Mouse (Mus musculus) ZHBTc4 (cell line): ENCODE data around the gene Ccdc88b.
A peak's percentile ranks its signal among the peaks of the same experiment; 100 is the strongest.

Experiments used
- DNase-seq: peaks from one replicate; pipeline ENCODE4 v3.0.0-alpha.2; 2011; ENCODE audit warnings: low read depth, low spot score

Gene Ccdc88b

DNA sequence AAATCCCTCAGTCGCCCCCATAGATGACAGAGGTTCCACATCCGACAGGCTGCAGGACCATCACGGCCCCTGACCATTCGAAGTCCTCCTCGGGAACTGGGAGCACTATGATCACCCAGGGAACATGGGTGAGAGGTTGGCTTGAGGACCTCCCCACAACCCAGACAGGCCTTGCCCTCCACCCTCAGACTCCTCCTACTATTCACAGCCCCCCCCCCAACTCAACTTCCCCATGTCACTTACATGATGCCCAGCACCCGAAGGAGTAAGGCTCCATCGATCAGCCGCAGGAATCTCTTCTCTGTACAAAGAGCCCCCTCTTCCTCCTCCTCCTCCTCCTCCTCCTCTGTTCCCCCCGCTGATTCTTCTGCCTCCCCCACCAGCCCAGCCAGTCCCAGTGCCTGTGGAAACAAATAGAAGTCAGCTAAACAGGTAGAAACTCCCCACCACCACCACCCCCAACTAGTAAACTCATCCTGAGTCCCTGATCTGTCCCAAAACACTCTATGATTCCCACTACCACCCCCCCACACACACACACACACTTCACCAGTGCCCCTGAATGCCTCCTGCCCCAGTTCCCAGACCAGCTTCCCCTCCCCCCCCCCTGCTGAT lies 513 bp downstream of the Ccdc88b start:
- DNase-seq: no peak

DNA sequence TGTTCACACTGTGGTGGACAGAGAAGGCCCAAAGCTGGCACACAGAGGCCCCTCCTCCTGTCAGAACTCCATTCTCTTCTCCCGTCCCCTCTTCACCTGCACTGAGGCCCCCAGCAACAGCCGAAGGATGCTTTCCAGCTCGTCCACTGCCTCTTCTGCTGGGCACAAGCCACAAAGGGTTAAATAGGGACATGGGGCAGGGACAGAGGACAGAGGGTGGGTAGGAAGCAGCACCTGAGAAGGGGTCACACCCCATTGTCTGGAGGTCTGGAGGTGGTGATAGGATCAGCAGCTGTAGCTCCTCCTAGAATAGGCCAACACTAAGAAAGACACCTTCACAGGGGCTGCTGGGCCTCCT lies 1.0 kb downstream of the Ccdc88b start:
- DNase-seq: no peak

GRCm38 (mm10) chr19:6856281-6857002 lies 1.6 kb downstream of the Ccdc88b start:
- DNase-seq: no peak

- DNase-seq: peak; percentile 96
Observed at GRCm38 (mm10) chr19:6855225-6856031, 2.6 kb downstream of the Ccdc88b start.

DNA sequence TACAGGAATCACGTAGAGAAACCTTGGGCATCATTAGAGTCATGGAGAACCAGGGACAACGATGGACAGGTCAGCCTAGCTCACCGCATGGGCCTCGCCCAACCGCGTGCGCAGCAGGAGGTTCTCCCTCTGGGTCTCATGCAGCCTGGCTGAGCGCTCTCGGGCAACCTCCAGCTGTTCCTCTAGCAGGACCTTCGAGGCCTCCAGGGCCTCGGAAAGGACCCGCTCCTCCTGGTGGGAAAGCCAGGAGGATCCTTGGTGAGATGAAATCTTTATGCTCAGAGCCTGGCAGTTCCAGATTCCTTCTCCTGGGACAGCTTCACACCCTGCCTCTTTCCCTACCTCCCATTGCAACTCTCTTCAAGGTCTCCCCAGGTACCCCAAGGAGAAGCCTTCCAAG lies 3.4 kb downstream of the Ccdc88b start:
- DNase-seq: no peak

DNA sequence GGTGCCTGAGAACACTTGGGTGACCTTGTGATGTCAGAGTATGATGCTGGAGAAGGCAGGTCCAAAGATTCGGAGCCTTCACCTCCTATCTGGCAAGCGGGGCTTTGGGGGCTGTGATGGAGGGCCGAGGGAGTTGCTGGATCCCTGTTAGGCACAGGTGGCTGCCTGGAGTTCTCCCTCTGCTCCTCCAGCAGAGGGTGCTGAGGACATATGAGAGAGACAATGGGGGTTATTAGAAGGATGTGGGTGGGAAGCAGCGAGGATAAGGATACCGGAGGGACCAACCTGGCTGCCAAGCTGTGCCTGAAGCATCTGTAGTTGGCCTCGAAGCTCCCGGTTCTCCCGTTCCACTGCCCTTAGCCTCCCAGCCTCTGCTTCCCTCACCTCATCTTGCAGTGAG lies 4.1 kb downstream of the Ccdc88b start:
- no peak for DNase-seq

GRCm38 (mm10) chr19:6852393-6853305 lies 5.4 kb downstream of the Ccdc88b start:
- DNase-seq: no peak

GRCm38 (mm10) chr19:6851497-6851896 lies 6.5 kb downstream of the Ccdc88b start:
- DNase-seq: no peak

GRCm38 (mm10) chr19:6849506-6850068 lies 8.4 kb downstream of the Ccdc88b start:
- no peak for DNase-seq

GRCm38 (mm10) chr19:6847841-6848517 lies 10.0 kb downstream of the Ccdc88b start:
- DNase-seq: no peak

DNA sequence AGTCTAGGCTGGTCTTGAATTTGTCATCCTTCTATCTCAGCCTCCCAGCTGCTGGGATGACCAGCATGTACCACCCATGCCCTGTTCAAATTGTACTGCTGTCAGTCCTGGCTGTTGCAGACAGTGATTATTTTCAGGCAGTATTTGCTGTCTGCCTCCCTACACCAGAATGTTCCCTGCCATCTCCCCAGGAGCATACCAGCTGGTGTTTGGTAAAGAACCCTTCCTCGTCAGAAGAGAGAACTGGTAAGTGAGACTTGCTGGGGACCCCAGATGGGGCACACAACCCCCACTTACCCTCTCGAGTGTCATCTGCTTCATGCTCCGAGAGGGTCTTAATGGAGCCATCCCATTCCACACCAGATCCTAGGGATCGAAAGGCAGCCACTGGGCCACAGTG lies 12.0 kb downstream of the Ccdc88b start:
- no peak for DNase-seq

GRCm38 (mm10) chr19:6842353-6842752 lies 15.7 kb downstream of the Ccdc88b start:
- no peak for DNase-seq

DNA sequence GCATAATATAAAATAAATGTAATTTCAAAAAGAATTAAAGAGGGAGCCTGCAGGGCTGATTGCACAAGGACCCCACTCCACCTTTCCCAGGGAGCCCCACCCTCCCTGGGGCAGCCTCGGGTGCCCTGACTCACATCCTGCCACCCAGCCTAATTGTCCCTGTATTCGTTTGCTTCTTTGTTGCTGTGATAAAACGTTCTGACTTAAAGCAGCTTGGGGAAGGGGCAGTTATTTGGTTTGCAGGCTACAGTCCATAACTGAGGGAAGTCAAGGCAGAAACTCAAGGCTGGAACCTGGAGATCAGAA lies 16.8 kb downstream of the Ccdc88b start:
- no peak for DNase-seq

- peak; percentile 49 for DNase-seq
Observed at GRCm38 (mm10) chr19:6840475-6841291, 17.3 kb downstream of the Ccdc88b start, which contains the start of gene Rps6ka4. Gene Rps6ka4, minus strand, starts transcription at chr19:6840636.

- DNase-seq: peak; percentile 80
Observed at GRCm38 (mm10) chr19:6839615-6840474, 18.2 kb downstream of the Ccdc88b start.

DNA sequence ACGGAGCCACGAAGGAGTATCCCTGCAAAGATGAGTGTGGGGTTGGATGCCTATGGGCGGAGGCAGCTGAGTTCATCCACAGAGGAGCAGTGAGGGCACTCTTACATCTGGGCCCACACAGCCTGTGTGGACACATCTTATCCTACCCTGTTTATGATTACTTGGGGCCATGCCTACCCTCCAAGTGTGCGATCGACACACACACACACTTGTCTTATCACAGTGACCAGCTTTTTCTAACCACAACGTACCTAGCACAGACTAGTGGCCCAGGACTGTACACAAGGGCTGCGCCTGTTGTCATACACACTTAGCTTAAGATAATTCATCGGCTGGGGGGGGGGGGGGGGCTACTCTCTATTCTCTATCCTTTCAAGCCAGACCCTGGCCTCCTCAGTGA lies 25.6 kb downstream of the Ccdc88b start:
- no peak for DNase-seq

DNA sequence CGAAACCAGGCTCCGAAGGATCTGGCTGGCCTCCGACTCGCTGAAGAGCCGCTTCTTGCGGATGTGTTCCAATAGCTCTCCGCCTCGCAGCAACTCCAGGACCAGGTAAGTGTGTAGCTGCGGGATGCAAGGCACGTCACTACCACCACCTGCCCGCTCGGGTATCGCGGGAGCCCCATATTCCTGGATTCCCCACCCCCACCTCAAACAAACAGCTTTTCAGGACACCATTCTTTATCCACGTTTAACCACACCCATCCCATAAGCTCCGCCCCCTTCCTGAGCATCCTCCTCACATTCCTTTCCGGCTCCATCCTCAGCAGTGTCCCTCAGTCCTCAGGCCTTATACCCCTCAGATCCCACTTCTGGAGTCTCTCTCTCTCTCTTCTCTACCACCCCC lies 26.7 kb downstream of the Ccdc88b start:
- peak; percentile 86 for DNase-seq

GRCm38 (mm10) chr19:6830556-6831316 lies 27.3 kb downstream of the Ccdc88b start:
- DNase-seq: no peak
